Mouse (Mus musculus) R1 (cell line): ENCODE measurements around the gene Kcng4.

Experiments used
- DNase-seq: peaks from one replicate; pipeline ENCODE4 v3.0.0-alpha.2; 2018; ENCODE audit warnings: low read depth, low spot score

Gene Kcng4

GRCm38 (mm10) chr8:119635378-119635777, at the start of gene Kcng4:
Kcng4 (minus strand) TSS chr8:119635680.
- DNase-seq, result no peak

- no peak for DNase-seq
Observed at GRCm38 (mm10) chr8:119679184-119679583, 43.7 kb upstream of the Kcng4 start.

DNA sequence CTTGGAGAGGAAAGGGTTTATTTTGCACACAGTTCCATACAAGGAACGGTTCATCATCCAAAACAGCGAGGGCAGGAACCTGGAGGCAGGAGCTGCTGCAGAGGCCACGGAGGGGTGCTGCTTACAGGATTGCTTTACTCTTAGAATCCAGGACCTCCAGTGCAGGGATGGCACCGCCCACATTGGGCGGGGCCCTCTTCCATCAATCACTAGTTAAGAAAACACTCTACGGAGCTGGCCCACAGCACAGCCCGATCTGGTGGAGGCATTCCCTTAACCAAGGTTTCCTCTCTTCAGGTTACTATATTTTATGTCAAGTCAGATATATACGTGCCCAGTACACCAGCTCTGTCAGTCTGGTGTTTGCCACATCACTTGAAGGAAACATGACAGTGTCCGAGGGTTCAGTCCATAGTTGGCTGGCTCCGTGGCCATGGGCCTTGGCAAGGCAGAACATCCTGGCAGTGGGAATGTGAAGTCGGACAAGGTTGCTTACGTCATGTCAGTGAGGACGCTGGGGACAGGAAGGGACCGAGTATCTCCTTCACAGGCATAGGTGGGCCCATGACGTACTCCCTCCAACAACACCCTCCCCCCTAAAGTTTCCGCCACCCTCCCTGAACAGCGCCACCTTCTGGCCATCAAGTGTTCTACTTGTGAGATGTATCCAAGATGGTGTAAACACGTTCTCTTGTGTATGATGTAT, 42.8 kb upstream of the Kcng4 start:
- DNase-seq, result peak; percentile 95

DNA sequence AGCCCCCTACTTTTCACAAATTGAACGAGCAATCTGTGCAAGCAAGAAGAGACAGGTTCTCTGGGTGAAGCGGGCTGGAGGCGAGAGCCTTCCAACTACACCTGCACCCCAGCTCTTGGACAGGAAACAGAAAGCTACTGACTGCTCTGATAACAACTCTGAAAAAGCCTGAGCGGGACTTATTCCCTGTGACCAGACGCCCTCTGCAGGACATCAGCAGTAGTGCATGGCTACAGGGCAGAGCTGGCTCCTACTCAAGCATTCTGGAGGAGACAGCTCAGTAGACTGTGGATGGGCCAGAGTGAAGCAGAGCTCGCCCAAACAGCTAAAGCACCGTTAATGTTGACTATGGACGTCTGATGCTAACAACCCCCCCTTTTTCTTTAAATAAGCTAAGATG, 40.9 kb upstream of the Kcng4 start:
- DNase-seq, result peak; percentile 90

- no peak for DNase-seq
Observed at GRCm38 (mm10) chr8:119675457-119675856, 40.0 kb upstream of the Kcng4 start.

DNA sequence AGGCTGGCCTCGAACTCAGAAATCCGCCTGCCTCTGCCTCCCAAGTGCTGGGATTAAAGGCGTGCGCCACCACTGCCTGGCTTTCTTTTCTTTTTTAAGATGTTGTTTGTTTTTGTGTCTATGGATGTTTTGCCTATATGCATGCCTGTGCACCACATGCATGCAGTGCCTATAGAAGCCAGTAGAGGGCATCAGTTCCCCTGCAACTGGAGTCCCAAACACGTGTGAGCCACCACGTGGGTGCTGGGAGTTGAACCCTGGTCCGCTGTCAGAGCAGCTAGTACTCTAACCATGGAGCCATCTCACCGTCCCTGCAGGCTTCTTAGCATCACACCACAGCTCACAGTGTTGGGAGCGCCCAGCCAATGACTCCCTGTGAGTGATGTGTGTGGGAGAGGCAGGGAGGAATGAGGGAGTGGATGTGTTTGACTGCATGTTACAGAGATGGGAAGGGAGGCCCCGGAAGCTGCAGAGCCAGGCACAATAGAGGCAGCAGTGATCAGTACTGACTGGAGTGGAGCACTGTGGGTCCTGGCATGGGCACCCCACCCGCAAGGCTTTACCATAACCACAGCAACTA, 38.6 kb upstream of the Kcng4 start:
- DNase-seq, result peak; percentile 88

- DNase-seq, result peak; percentile 66
Observed at GRCm38 (mm10) chr8:119670419-119671091, 35.1 kb upstream of the Kcng4 start.

DNA sequence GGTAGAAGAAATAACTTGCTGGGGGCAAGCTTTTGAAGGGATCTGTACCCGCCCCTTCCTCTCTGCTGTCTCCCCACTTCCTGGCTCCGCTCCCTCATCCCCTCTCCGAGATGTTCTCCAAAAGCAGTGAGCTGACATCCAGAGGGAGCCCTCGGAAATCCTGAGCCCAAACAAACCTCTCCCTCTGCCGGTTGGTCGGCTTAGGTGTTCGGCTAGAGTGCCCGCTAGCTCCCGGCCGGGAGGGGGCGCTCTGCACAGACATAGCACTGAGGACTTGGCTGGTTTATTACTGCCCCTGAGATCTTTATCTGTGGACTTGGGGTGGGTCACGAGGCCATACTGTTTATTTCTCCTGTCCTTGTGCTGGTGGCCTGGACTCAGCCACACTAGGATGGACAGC, 33.8 kb upstream of the Kcng4 start:
- peak; percentile 87 for DNase-seq

DNA sequence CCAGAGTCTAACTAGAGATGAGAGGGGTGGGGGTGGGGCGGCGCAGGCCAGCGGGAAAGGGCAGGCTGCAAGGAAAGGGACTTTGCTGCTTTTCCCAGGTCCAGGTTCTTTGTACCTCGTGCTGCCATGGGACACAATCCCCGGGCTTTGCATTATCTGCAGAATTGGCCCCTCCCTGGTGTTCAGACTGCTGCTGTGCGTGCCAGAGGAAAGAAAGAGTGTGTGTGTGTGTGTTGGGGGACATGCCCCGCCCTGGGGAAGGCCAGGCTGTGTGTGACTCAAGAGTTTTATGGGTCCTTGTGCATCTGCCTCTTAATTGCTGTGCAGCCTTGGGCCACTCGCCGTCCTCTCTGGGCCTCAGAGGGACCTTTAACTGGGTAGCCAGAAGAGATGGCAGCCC, 33.0 kb upstream of the Kcng4 start:
- no peak for DNase-seq

DNA sequence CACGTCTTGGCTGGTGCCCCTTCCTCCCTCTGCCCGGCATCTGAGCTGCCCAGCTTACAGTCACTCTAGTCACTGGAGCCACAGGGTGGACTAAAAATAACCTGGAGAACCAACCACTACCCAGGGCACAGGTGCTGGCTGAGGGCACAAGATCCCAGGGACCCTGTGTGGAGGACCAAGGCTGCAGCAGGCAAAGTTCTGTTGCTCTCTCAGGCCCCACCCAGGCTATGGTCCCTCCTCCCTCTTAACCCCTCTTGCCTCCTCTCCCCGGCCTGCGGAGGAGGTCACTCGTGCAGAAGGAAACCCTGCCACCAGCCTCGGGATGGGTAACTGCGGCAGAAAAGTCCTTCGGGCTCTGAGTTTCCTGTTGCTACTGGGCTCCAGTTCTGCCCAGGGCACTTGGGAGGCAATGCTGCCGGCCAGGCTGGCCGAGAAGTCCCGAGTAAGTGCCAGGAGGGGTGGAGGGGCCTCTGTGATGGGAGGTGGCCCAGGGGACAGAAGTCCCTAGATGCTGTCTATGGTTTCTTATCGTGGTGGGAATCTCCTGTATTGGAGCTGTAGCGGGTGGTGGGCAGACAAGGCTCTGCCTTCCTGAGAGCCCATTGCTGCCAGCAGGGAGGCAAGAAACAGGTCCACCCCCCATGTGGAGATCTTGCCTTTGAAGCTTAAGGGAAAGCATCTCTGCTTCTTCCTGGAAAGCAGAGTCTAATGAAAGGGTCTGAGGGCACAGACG, 30.9 kb upstream of the Kcng4 start, which contains the start of gene Wfdc1:
Wfdc1 (plus strand) TSS at position 147 of the 733 bp plus-strand sequence.
- no peak for DNase-seq

DNA sequence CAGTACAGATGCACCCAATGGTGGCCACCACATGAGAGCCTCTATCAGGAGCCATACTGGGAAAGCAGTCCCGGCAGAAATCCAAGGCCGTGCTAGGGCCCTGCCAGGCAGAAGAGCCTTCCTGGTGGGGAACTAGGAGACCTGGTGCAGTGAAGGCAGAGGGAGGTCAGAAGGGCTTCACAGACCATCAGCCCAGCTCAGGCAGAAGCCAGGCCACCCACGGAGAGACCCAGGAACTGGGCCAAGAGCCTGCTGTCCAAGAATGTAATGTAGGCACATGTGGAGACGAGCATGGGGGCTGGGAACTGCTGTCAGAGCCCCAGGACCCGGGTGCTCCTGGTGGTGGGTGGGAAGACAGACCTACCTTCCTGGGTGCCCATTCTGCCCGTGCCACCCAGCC, 29.8 kb upstream of the Kcng4 start:
- no peak for DNase-seq

GRCm38 (mm10) chr8:119663440-119663839, 28.0 kb upstream of the Kcng4 start:
- DNase-seq, result no peak

DNA sequence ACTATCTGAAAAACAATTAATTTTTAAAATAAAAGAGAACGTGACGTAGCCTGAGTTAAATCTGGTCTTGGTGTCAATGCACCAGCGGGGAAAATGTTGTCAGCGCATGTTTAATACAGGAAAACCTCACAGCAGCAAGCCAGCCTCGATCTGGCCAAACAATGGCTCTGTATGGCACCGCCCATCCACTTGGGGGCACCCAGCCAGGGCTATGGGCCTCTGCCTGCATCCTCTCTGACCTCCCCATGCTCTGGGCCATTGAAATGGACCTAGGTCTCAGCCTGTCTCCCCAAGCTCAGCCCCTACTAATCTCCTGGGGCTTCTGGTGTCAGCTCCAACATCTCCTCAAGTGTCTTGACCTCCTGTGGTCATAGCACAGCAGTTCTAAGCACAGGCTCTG, 26.4 kb upstream of the Kcng4 start:
- no peak for DNase-seq

DNA sequence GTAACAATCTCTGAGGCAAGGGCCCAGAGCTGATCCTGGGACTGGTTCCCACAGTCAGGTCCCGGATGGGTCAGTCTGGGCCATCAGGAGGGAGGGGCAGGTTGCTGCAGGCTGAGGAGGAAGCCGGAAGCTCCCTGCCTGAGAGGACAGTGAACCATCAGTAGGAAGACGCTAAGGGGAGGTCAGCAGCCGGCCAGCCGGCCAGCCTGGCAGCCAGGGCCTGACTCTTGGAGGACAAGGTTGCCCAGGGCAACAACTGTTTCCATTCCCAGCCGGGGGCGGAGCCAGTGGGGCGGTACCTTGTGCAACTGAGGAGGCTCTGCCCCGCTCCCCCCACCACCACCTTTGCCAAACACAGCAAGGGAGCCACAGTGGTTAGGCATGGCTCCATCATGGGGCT, 25.6 kb upstream of the Kcng4 start:
- peak; percentile 41 for DNase-seq

GRCm38 (mm10) chr8:119656709-119657464, 21.4 kb upstream of the Kcng4 start:
- peak; percentile 75 for DNase-seq

DNA sequence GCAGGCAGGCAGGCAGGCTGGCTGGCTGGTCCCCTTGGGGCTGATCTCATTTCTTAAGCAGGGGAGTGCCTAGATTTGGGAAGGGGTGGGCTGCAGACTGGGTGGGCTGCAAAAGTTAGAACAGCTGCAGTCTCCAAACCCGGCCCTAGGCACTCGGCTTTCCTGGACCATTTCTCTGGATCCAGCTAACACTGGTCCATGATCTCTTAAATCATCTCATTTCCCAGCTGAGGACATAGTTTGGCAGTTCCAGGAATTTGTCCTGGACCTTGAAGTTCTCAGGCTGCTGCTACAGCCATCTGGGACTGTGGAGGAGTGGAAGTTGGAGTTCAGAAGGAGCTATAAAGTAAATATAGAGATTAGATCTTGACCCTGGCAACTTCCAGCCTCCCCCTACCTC, 15.8 kb upstream of the Kcng4 start:
- no peak for DNase-seq

GRCm38 (mm10) chr8:119646846-119647245, 11.4 kb upstream of the Kcng4 start:
- DNase-seq, result peak; percentile 54

DNA sequence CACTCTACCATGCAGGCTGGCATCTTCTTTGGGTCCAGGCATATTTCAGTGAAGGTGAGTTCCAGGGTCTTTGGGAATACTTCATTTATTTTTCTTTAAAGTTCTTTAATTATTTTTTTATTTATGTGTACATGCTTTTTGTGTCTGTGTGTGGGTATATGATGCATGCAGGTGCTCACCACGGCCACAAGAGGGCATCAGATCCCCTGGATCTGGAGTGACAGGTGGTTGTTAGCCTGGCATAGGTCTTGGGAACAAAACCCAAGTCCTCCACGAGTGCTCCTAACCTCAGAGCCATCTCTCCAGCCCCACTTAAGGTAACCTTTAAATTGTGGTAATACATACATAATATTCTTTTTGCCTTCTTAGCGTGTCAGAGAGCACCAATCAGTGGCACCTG, 10.7 kb upstream of the Kcng4 start:
- peak; percentile 62 for DNase-seq

- no peak for DNase-seq
Observed at GRCm38 (mm10) chr8:119644981-119645597, 9.6 kb upstream of the Kcng4 start.

GRCm38 (mm10) chr8:119644429-119644960, 9.0 kb upstream of the Kcng4 start:
- no peak for DNase-seq

DNA sequence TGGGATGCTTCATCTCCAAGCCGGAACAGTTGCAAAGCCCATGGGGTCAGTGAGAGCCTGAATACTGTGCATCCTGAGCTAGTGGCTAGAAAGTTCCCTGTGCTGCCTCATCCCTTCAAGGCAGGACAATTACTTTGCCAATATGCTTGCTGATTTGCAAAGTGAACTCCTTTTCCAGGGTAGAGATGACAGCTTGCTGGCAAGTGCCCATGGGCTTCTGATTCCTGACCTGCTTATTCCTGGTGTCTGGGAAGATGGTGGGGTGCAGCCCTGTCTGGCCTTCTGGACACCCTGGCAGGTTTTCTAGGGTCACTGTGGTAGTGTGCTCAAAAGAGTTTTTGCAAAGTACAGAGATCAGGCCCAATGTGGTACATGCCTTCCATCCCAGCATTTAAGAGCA, 7.5 kb upstream of the Kcng4 start:
- DNase-seq, result no peak
